Mouse (Mus musculus) CH12.LX (cell line): ENCODE data around the gene Ctla4.

ENCODE experiments used
- CHD1 ChIP-seq: IDR thresholded peaks from 2 replicates; pipeline ENCODE4 v1.6.1; 2012; ENCODE audit warnings: low read depth, low read length, improper control_type of control experiment, inconsistent platforms
- CTCF ChIP-seq, 2 experiments: IDR thresholded peaks in 1 of 2; conservative IDR thresholded peaks in 1 of 2; 2 replicates each; pipeline ENCODE4 v1.5.1; 2011 to 2012; ENCODE audit warnings: low read depth in 2 of 2, low read length in 2 of 2, improper control_type of control experiment in 1 of 2, inconsistent platforms in 1 of 2, mild to moderate bottlenecking in 1 of 2, moderate library complexity in 1 of 2

DNA sequence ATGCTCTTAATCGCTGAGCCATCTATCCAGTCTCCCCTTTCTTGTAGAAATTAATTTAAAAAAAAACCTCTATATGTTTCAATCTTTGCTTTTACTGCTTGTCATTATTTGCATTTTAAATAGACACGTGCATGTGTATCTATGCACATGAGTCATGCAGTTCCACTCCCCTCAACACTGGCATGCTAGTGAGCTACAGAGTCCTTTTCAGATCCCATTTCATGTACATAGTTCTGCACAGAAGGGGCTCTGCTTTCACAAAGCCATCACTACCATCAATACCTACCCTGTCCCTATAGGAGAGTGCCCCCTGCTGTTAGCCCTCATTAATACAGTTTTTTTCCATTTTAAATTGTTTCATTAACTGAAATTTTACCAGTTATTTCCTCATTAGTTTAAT lies 68.0 kb downstream of the Ctla4 start:
- TF ChIP-seq CHD1, result no peak
- TF ChIP-seq CTCF (conservative IDR thresholded peaks at IDR 0.05 in 1 of 2, IDR thresholded peaks at IDR 0.05 in 1 of 2; ENCODE audit: low read depth in 2 of 2, low read length in 2 of 2), result peak; percentile 77 to 90
